Mouse (Mus musculus) NIH3T3 (cell line): ENCODE results near the gene Kat5.
A peak's percentile ranks its signal among the peaks of the same experiment; 100 is the strongest.

Source experiments
- DNase-seq: peaks from one replicate; pipeline ENCODE4 v3.0.0-alpha.2; 2012; ENCODE audit warnings: low read depth

Kat5 gene

DNA sequence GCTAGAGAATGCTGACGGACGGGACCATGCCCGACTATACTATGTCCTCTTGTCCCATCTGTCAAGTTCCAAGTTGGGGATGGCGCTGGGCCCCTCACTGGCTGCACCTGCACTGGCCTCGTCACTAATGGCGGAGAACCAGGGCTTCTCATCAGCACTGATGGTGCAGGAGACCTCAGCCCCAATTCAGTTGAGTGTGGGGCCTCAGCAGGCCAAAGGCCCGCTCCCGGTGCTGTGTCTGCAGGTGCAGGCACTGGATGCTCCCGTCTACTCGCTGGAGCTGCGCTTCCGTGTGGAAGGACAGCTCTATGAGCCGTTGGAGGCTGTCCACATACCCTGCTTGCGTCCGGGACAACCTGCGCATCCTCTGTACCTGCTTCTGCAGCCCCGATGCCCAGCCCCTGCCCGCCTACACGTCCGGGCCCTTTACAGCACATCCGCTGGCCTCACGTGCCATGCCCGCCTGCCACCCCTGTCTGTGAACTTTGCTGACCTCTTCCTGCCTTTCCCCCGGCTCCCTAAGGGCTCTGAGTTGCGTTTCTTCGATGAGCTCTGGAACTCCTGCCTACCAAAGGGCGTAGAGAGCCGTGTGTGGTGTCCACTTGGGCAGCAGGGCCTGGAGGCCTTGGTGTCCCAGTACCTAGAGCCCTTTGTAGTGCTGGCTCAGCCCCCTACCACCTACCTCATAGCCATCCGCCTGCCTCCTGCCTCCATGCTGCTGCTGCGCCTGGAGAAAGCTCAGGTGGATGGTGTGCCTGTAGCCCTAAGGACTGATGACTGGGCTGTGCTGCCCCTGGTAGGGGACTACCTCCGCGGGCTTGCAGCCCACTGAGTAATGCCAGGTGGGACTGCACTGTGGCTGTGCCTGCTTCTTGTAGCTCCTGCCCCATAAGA lies 39.4 kb downstream of the Kat5 start:
- DNase-seq = no peak

GRCm38 (mm10) chr19:5569521-5569920 lies 40.5 kb downstream of the Kat5 start:
- DNase-seq = no peak

DNA sequence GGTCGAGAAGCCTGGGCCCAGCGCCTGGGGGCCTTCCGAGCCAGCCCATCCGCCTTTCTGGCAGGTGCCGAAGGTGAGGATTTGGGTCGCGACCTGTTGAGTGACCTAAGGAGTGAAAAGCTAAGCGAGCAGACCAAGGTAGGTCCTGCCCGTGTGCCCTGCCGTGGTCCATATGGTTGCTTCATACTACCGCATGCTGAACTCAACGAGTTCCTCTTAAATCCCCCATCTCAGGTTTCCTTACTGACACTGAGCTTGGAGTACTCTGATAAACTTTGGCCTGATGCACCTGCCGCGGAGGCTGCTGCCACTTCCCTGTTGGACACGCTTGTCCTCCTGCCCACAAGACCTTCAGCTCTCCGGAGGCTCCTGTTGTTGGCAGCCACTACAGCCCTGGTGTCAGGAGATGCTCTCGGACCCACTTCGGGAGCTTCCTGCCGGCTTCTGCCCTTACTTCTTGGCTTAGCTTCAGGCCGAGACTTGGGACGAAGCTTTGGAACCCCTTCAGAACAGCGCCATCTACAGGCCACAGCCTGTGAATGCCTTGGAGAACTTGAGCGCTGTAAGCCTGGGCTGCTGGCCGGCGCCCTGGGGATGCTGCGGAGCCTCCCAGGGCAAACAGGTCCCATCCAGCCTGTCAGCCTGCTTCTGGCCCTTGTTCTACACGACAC lies 41.4 kb downstream of the Kat5 start:
- peak; percentile 96 for DNase-seq

DNA sequence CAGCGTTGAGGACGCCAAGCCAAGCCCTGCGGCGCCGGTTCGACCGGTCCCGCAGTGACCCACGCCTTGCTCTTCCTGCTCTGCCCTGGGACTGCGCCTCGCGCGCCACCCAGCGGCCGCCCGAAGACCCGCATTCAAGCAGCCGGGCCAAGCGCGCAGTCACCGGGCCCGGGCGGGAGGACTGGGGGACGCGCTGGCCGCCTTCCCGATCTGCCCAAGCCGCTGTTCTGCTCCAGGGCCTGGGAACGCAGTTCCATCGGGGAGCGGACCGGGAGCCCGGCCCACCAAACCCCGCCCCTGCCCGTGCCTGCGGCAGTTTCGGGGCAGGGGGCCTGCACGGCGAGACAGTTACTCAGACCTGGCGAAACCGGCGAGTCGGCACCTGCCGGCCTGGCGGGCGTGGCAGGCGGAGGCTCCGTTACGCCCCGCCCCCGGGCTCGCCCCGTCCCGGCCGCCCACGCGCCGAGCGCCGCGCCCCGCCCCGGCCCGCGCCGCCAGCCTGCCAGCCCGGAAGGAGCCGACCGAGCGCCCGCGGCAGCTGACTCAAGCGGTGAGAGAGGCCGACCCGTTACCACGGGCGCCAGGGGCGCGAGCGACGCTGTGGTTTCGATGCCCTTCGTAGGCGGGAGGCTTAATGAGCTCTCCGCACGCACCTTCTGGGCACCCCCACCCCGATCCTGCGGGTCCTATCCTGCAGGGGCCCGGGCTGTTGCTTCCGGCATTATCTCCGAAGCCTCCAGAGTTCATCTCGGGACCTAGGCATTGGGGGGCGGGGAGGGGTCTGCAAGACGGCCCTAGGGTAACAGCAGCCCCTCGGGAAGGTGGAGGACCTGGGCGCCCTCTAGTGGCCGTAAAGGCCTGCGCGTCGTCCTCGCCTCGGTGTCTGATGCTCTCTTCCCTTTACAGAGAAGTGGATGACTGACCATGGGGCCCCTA lies 42.2 kb downstream of the Kat5 start, which contains the start of gene Ap5b1:
Ap5b1 (plus strand) TSS at position 492 of the 936 bp plus-strand sequence.
- DNase-seq = peak; percentile 96

DNA sequence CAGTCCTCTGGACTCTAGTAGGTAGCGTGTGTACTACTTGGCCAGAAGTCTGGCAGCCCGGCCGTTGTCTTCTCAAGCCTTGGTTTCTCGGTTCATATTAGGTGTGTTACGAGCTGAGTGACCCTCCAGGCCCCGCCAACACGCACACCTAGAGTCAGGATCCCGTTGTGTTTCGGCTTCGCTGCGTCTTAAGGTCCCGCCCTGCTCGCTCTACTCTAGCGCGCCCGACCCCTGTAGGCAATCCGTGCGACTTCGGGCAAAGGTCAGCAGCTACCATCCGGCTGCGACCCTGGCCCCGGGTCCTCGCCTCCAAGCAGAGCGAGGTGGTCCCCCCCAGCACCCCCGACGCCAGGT lies 42.9 kb downstream of the Kat5 start:
- DNase-seq = no peak

DNA sequence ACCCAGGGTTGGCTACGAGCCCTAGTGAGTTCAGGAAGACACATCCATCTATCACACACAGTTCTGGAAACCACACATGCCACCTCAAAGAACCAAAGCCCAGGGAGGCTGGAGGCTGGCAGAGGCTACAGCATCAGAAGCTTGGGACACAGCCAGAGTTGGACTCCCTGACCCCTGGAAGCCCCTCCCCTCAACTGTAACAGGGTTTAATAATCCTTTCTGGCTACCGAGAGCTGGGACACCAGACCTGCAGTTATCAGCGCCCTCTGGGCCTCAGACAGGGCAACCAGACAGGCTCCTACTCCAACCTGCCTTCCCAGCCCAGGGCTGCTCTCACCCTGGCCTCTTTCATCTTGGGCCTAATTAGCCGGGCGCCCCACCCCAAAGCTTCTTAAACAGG lies 43.7 kb downstream of the Kat5 start:
- DNase-seq = peak; percentile 20

GRCm38 (mm10) chr19:5562776-5563175 lies 47.3 kb downstream of the Kat5 start:
- DNase-seq = no peak

DNA sequence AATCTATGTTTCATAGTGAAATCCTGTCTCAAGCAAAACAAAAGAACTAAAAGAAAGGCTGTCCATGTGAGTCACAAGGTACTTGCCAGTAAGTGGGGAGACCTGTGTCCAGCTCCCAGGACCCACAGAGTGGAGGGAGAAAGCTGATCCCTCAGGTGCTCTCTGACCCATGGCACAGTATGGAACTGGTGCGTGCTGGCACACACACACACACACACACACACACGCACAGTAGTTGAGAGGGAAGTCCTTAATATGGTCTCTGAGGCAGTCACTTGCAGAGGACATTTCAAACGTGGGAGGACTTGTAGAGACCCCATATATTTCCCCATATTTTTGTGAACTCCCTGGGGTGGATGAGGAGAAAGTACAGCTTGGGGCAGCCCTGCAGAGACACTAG lies 48.2 kb downstream of the Kat5 start:
- DNase-seq = no peak

DNA sequence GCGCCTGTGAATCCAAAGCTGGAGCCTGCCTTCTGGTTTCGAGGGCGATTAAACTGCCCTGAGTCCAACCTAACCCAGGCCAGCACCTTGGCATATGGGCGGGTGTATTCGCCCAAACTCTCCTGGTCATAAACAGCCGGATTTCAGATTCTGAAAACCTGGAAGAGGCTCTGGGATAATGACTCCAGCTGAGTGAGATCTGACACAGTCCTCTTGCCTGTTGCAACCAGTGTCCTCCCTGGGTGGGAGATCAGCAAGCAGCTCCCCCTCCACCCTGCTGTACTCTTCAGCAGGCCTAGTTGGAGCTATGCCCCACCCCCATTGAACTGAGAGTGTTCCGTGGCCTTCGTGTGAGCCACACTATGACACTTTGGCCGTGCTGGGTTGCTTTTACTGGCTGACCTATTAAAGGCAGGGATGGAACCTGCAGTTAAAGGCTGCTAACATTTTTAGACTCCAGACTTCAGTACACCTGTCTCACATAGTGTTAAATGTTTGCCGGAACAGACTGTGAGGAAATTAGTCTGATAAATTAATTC lies 48.7 kb downstream of the Kat5 start:
- no peak for DNase-seq

GRCm38 (mm10) chr19:5560457-5561041 lies 49.5 kb downstream of the Kat5 start, which contains the start of gene Ovol1:
Gene Ovol1 (minus strand): TSS chr19:5560646.
- no peak for DNase-seq

- DNase-seq = no peak
Measured at GRCm38 (mm10) chr19:5559631-5560456, 50.2 kb downstream of the Kat5 start.

DNA sequence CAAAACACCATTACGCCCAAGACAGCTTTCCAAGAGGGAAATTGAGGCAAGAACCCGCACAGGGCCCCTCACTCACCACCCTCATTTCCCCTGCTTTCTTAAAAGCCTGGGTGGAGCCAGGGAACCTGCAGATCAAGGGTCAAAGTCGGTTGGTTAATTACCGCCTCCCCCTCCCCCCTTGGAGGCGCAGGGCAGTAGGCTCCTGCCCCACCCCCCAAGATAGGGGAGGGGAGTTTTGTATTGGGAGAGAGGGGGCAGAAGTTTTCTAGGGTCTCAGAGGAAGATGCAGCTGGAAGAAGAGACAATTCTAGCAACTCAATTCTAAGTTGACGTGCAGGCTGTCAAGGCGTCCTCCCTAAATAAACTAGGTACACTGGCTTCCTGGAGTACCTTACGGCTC lies 50.8 kb downstream of the Kat5 start:
- no peak for DNase-seq

GRCm38 (mm10) chr19:5558770-5559169 lies 51.3 kb downstream of the Kat5 start:
- no peak for DNase-seq

DNA sequence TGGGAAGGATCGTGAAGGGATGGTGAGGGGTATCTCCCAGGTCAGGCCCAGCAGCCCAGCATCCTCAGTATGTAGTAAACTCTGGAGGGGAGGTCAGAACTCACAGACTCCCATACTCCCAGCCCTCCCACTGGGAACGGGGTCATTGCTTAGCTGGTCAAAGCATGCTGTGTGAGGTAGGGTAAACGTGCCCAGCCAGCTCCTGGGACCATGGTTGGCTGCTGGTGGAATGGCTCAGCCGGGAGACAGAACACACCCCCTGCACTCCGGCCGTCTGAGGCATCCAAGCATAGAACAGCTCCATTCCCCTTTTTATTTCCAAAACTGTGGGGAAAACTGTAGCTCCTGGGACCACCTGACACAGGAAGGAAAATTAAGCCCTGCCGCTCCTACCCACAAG lies 51.9 kb downstream of the Kat5 start:
- no peak for DNase-seq

- DNase-seq = no peak
Measured at GRCm38 (mm10) chr19:5554212-5554611, 55.8 kb downstream of the Kat5 start.

- no peak for DNase-seq
Measured at GRCm38 (mm10) chr19:5553802-5554201, 56.2 kb downstream of the Kat5 start.
